Mouse (Mus musculus) liver, adult 2 months (tissue): ENCODE results near the gene Castor1. TPM values are rescaled to one million over a fixed set of nuclear protein-coding genes. Genes with fewer than 3 reads are reported as not detected.

Experiments
- DNase-seq: peaks from one replicate; pipeline ENCODE4 v3.0.0-alpha.2; 2011; ENCODE audit warnings: low read depth, low spot score; ENCODE audit errors: extremely low read depth
- H3K27ac ChIP-seq: fragments of 200-500 bp; replicated peaks from 2 replicates; pipeline ENCODE4 v1.5.1; 2012; ENCODE audit warnings: low read depth, mild to moderate bottlenecking, control low read depth, inconsistent platforms, low read length; ENCODE audit not compliant: insufficient read depth
- H3K27me3 ChIP-seq: fragments of 200-500 bp; 2 replicates; pipeline ENCODE4 v1.6.1; 2012; ENCODE audit warnings: mild to moderate bottlenecking, moderate library complexity, low read length, inconsistent platforms; ENCODE audit not compliant: control insufficient read depth, insufficient read depth
- H3K36me3 ChIP-seq: fragments of 200-500 bp; 2 replicates; pipeline ENCODE4 v1.6.1; 2012; ENCODE audit warnings: low read length, inconsistent platforms; ENCODE audit not compliant: control insufficient read depth, insufficient read depth
- H3K4me1 ChIP-seq: fragments of 200-500 bp; 2 replicates; pipeline ENCODE4 v1.6.1; 2011; ENCODE audit warnings: low read length; ENCODE audit not compliant: control insufficient read depth, insufficient read depth
- H3K4me3 ChIP-seq: fragments of 200-500 bp; 2 replicates; pipeline ENCODE4 v1.5.1; 2011; ENCODE audit warnings: low read depth, mild to moderate bottlenecking, control low read depth, low read length, moderate library complexity; ENCODE audit not compliant: insufficient read depth
- H3K79me2 ChIP-seq: fragments of 200-500 bp; 2 replicates; pipeline ENCODE4 v1.6.1; 2012; ENCODE audit warnings: inconsistent platforms, mild to moderate bottlenecking, low read length, moderate library complexity; ENCODE audit not compliant: control insufficient read depth, insufficient read depth
- H3K9ac ChIP-seq: fragments of 200-500 bp; 2 replicates; pipeline ENCODE4 v1.6.1; 2012; ENCODE audit warnings: low read depth, mild to moderate bottlenecking, control low read depth, inconsistent platforms, low read length
- CTCF ChIP-seq: fragments of 200-500 bp; IDR thresholded peaks from 2 replicates; pipeline ENCODE4 v1.5.1; 2011; ENCODE audit warnings: low read depth, low read length, control low read depth
- POLR2A ChIP-seq: fragments of 200-500 bp; IDR thresholded peaks from 2 replicates; pipeline ENCODE4 v1.6.1; 2011; ENCODE audit warnings: low read length, control low read depth; ENCODE audit not compliant: insufficient read depth; ENCODE audit errors: extremely low read depth
- WGBS: fragments of 180-500 bp; shearing (Covaris S2); methylation state at CpG from one replicate; pipeline ENCODE4 v1.1.7; 2018; 5-methylcytosine and 5-hydroxymethylcytosine counted together
- polyA plus RNA-seq: library from polyadenylated mRNA; depleted of rRNA; stranded (reverse); fragments of >200 nt; gene quantifications from 2 replicates; pipeline ENCODE4 v1.2.3, GENCODE M21; 2012; rRNA removed
- total RNA-seq: library from RNA; depleted of rRNA; stranded (reverse); fragments of >200 nt; gene quantifications from 2 replicates; pipeline ENCODE4 v1.2.3, GENCODE M21; 2014; rRNA removed

The Castor1 gene
- total and polyA plus RNA-seq, 2 experiments: 1.4 to 2.5 TPM

- no peak for DNase-seq
- H3K79me2 ChIP-seq: no peaks in the 10 kb centered on the region
- H3K4me3 ChIP-seq: peak overlapping the region; percentile 58; the same call in 1 of the 2 replicates
- WGBS: under 1% methylated on average over 60 of the region's 61 CpGs
- no peaks in the 10 kb centered on the region for H3K4me1 ChIP-seq
- no peaks in the 10 kb centered on the region for H3K27me3 ChIP-seq
- H3K9ac ChIP-seq: peak overlapping the region; percentile 67
- TF ChIP-seq CTCF (no peak), POLR2A (no peak)
- no peak overlapping the region for H3K27ac ChIP-seq
- H3K36me3 ChIP-seq: no peaks in the 10 kb centered on the region
These were observed 48.5 kb downstream of the Castor1 start for GRCm38 (mm10) chr11:4266271-4267201.

GRCm38 (mm10) chr11:4267202-4267578 is 49.2 kb downstream of the Castor1 start:
- DNase-seq: no peak
- Histone ChIP-seq H3K27ac (no peak overlapping the region), H3K27me3 (no peaks in the 10 kb centered on the region), H3K79me2 (no peaks in the 10 kb centered on the region), H3K36me3 (no peaks in the 10 kb centered on the region), H3K4me3 (no peak overlapping the region), H3K9ac (no peak overlapping the region), H3K4me1 (no peaks in the 10 kb centered on the region)
- no peak for TF ChIP-seq CTCF
- 5% methylated on average over 13 of the region's 13 CpGs for WGBS

GRCm38 (mm10) chr11:4268500-4268899 is 50.5 kb downstream of the Castor1 start:
- Histone ChIP-seq H3K79me2 (no peaks in the 10 kb centered on the region), H3K4me3 (no peak overlapping the region), H3K36me3 (no peaks in the 10 kb centered on the region), H3K27me3 (no peaks in the 10 kb centered on the region), H3K9ac (no peak overlapping the region), H3K4me1 (no peaks in the 10 kb centered on the region), H3K27ac (no peak overlapping the region)
- TF ChIP-seq POLR2A (no peak), CTCF (no peak)
- no peak for DNase-seq
- 90% methylated on average over 6 of the region's 6 CpGs for WGBS

- H3K27me3 ChIP-seq: no peaks in the 10 kb centered on the region
- H3K4me1 ChIP-seq: no peaks in the 10 kb centered on the region
- H3K36me3 ChIP-seq: no peaks in the 10 kb centered on the region
- H3K27ac ChIP-seq: no peak overlapping the region
- no peak overlapping the region for H3K9ac ChIP-seq
- TF ChIP-seq POLR2A: no peak
- 0 out of 2 replicates have a peak, but pooled peaks have one; percentile 7 for TF ChIP-seq CTCF
- no peak overlapping the region for H3K4me3 ChIP-seq
- 61% methylated on average over 20 of the region's 20 CpGs for WGBS
- no peak for DNase-seq
- H3K79me2 ChIP-seq: no peaks in the 10 kb centered on the region
These were observed 52.9 kb downstream of the Castor1 start for GRCm38 (mm10) chr11:4270744-4271459.

DNA sequence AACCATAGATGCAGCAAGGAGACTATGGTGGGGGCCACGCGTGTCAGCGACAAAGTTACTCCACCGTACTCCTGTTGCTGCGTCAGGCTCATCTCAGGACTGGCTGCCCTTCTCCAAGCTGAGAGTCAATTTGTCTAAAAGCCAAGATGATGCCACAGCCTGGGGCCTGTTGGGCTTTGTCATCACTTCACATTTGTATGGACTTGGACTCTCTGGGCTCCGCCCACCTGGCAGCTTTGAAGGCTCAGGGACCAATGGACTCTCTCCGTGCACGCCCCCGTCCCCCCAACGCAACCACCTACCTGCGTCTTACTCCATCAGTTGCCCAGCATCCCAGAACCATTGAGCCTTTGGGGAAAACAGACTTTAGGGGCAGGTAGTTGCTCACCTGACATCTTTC is 53.5 kb downstream of the Castor1 start:
- H3K36me3 ChIP-seq: no peaks in the 10 kb centered on the region
- DNase-seq: no peak
- no peak overlapping the region for H3K27ac ChIP-seq
- H3K4me3 ChIP-seq: no peak overlapping the region
- no peaks in the 10 kb centered on the region for H3K4me1 ChIP-seq
- TF ChIP-seq POLR2A: no peak
- TF ChIP-seq CTCF: no peak
- H3K27me3 ChIP-seq: no peaks in the 10 kb centered on the region
- 91% methylated on average over 11 of the region's 11 CpGs for WGBS
- no peaks in the 10 kb centered on the region for H3K79me2 ChIP-seq
- H3K9ac ChIP-seq: no peak overlapping the region

Other genes starting within 250 kb of the Castor1 start
- 0.09 TPM in 1 of 2 replicates, not detected in the other for gene 4930556J24Rik, start 241.4 kb upstream of the Castor1 start, total RNA-seq
- not detected in 2 replicates for gene 4930556J24Rik, start 241.4 kb upstream of the Castor1 start, polyA plus RNA-seq
- 2.2 and 2.6 TPM in 2 replicates for gene Gal3st1, start 234.6 kb upstream of the Castor1 start, total RNA-seq
- 1.4 and 4.4 TPM in 2 replicates for gene Gal3st1, start 234.6 kb upstream of the Castor1 start, polyA plus RNA-seq
- 97.5 and 130 TPM in 2 replicates for gene Sec14l4, start 186.8 kb upstream of the Castor1 start, total RNA-seq
- gene Sec14l4, start 186.8 kb upstream of the Castor1 start, polyA plus RNA-seq: 92.9 and 108 TPM in 2 replicates
- not detected in 2 replicates for gene Sec14l3, start 153.4 kb upstream of the Castor1 start, total RNA-seq
- gene Sec14l3, start 153.4 kb upstream of the Castor1 start, polyA plus RNA-seq: not detected in 2 replicates
- gene Mtfp1, start 122.8 kb upstream of the Castor1 start, total RNA-seq: 16.6 and 23.4 TPM in 2 replicates
- gene Mtfp1, start 122.8 kb upstream of the Castor1 start, polyA plus RNA-seq: 39.2 and 41.5 TPM in 2 replicates
- 302 and 310 TPM in 2 replicates for gene Sec14l2, start 94.8 kb upstream of the Castor1 start, total RNA-seq
- 349 and 371 TPM in 2 replicates for gene Sec14l2, start 94.8 kb upstream of the Castor1 start, polyA plus RNA-seq
- 10.3 and 10.8 TPM in 2 replicates for gene Rnf215, start 83.0 kb upstream of the Castor1 start, total RNA-seq
- gene Rnf215, start 83.0 kb upstream of the Castor1 start, polyA plus RNA-seq: 11.3 and 13.1 TPM in 2 replicates
- gene Ccdc157, start 57.9 kb upstream of the Castor1 start, total RNA-seq: 4.0 and 4.5 TPM in 2 replicates
- 6.5 and 9.3 TPM in 2 replicates for gene Ccdc157, start 57.9 kb upstream of the Castor1 start, polyA plus RNA-seq
- 4.3 and 4.6 TPM in 2 replicates for gene Sf3a1, start 57.9 kb upstream of the Castor1 start, total RNA-seq
- 10.0 and 12.2 TPM in 2 replicates for gene Sf3a1, start 57.9 kb upstream of the Castor1 start, polyA plus RNA-seq
- 23.4 and 23.6 TPM in 2 replicates for gene Tbc1d10a, start 31.4 kb upstream of the Castor1 start, total RNA-seq
- 18.5 and 22.9 TPM in 2 replicates for gene Tbc1d10a, start 31.4 kb upstream of the Castor1 start, polyA plus RNA-seq
- gene Osm, start 18.2 kb downstream of the Castor1 start, total RNA-seq: 0.47 TPM in 1 of 2 replicates, not detected in the other
- gene Osm, start 18.2 kb downstream of the Castor1 start, polyA plus RNA-seq: not detected in 2 replicates
- not detected in 2 replicates for gene Lif, start 39.3 kb downstream of the Castor1 start, total RNA-seq
- 0.02 TPM in 2 replicates for gene Lif, start 39.3 kb downstream of the Castor1 start, polyA plus RNA-seq
- gene Hormad2, start 222.9 kb downstream of the Castor1 start, total RNA-seq: 0.07 and 1.0 TPM in 2 replicates
- 0.12 and 0.31 TPM in 2 replicates for gene Hormad2, start 222.9 kb downstream of the Castor1 start, polyA plus RNA-seq